12 mouse cellular contexts compared by ENCODE assay signal in genomic region chr4:150446617-150447016, GRCm38 (mm10).
DNase-seq lines count a peak whose midpoint lies in the region; TF ChIP-seq lines count a peak whose summit lies in the region.
"Had no signal": no experiment of that assay in that cellular context is flagged by ENCODE, and none has a peak within 500 bp of the region (broad histone marks: within the 10 kb centered on the region; RNA-seq: fewer than 3 reads in every experiment).

No protein-coding gene starts in this region.

- H3K9ac ChIP-seq in heart, adult 2 months (ENCODE audit: low read depth, low read length), result no peak overlapping the region

- TF ChIP-seq POLR2A in heart, adult 2 months (IDR thresholded peaks at IDR 0.05; ENCODE audit: insufficient read depth, low read depth, low read length), result no peak

- peak; percentile 41 for TF ChIP-seq CTCF in heart, adult 2 months (IDR thresholded peaks at IDR 0.05)

- no peaks in the 10 kb centered on the region for H3K27me3 ChIP-seq in heart, adult 2 months (ENCODE audit: control insufficient read depth, insufficient read depth, low read length)
- H3K27me3 ChIP-seq: CH12.LX had no signal

- no peak overlapping the region for H3K27ac ChIP-seq in heart, adult 2 months

- intact Hi-C loops in heart, adult 2 months (cut with DNase I), result no loop called here
- intact Hi-C loops in heart, postnatal 36 days (cut with DNase I), result no loop called here
- intact Hi-C loops in heart, postnatal 10 days (cut with DNase I), result loop anchor here (2.0 to 5.0 kb wide), 3 partner anchors 16 to 74 kb away; no protein-coding TSS in a partner anchor

- H3K79me2 ChIP-seq in heart, adult 2 months (replicated peaks; ENCODE audit: control insufficient read depth, insufficient read depth, low read length), result no peaks in the 10 kb centered on the region; the same call in 1 of the 2 replicates

- 66% methylated on average over 4 of the region's 4 CpGs for WGBS in heart, adult 2 months

- no peak for TF ChIP-seq EP300 in heart, adult 2 months (IDR thresholded peaks at IDR 0.05; ENCODE audit: insufficient read depth, low read depth, low read length)

- no peak overlapping the region for H3K4me3 ChIP-seq in heart, adult 2 months

- no peak for DNase-seq in heart, adult 2 months
- no peak for DNase-seq in heart, postnatal 36 days
- DNase-seq in R1 (ENCODE audit: low read depth, low spot score), result peak; percentile 93
- peak; percentile 65 to 71 for DNase-seq in heart, postnatal 10 days
- DNase-seq in kidney, postnatal 14 days, result peak; percentile 68
- DNase-seq in urinary bladder, postnatal 14 days (ENCODE audit: low spot score), result no peak
- no peak for DNase-seq in adrenal gland, adult 2 months
- no peak for DNase-seq in adrenal gland, adult 18-20 months (ENCODE audit: low spot score in 2 of 2)
- DNase-seq: adrenal gland, postnatal 14 days; cerebellum, postnatal 36 days; right cerebral cortex, postnatal 4 days had no signal

- H3K4me1 ChIP-seq in heart, adult 2 months (ENCODE audit: control insufficient read depth, insufficient read depth, low read length), result peaks cover 10% of the 10 kb centered on the region

- peaks cover 5% of the 10 kb centered on the region for H3K36me3 ChIP-seq in heart, adult 2 months (ENCODE audit: control insufficient read depth, insufficient read depth, low read length)

Comparison
In these comparisons a context has a peak if more than half of its experiments do, and no peak if none do; other contexts are left out.
1. DNase-seq: peak in R1 (single experiment), heart, postnatal 10 days (2 of 2) and kidney, postnatal 14 days (single experiment); none in heart, adult 2 months (0 of 2), heart, postnatal 36 days (0 of 2), urinary bladder, postnatal 14 days (single experiment), adrenal gland, adult 2 months (single experiment) and adrenal gland, adult 18-20 months (0 of 2).